Mouse (Mus musculus): ENCODE results near the gene Msh4. TPM values are rescaled to one million over a fixed set of nuclear protein-coding genes. Genes with fewer than 3 reads are reported as not detected.
"Not testable (repeated sequence)": the region's sequence is repeated elsewhere in the genome, so short reads cannot be mapped to it uniquely, and the experiment has no call there.

The Msh4 gene
- polyA plus RNA-seq, 1 experiment, result not detected

GRCm38 (mm10) chr3:153895454-153895853 lies 10.5 kb downstream of the Msh4 start:
- H3K4me1 ChIP-seq (ENCODE audit: control insufficient read depth, insufficient read depth, insufficient read length, low read length), result no peaks in the 10 kb centered on the region; the same call in 1 of the 2 replicates
- no peak overlapping the region for H3K27ac ChIP-seq (replicated peaks; ENCODE audit: low read depth, low read length)
- H3K4me3 ChIP-seq (ENCODE audit: insufficient read depth, low read depth, low read length), result no peak overlapping the region

DNA sequence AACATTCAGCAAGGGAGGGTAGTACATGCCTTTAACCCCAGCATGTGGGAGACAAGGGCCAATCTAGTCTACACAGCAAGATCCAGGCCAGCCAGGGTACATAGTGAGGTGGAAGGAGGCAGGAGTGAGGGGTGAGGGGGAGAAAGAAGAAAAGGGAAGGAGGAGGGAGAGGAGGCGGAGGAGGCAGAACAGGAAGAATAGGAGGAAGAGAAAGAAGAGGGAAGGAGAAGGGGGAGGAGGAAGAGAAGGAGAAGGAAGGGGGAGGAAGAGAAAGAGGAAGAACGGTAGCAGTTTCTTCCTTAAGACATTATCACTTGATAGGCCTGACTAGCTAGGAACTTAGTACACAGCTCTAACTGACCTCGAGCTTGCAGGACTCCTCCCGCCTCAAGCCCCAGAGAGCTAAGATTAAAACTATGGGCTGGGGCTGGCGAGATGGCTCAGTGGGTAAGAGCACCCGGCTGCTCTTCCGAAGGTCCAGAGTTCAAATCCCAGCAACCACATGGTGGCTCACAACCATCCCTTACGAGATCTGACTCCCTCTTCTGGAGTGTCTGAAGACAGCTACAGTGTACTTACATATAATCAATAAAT lies 16.7 kb downstream of the Msh4 start:
- Histone ChIP-seq H3K4me3 (ENCODE audit: insufficient read depth, low read depth, low read length) (no peak overlapping the region), H3K4me1 (ENCODE audit: control insufficient read depth, insufficient read depth, insufficient read length, low read length) (no peaks in the 10 kb centered on the region), H3K27ac (replicated peaks; ENCODE audit: low read depth, low read length) (no peak overlapping the region)

DNA sequence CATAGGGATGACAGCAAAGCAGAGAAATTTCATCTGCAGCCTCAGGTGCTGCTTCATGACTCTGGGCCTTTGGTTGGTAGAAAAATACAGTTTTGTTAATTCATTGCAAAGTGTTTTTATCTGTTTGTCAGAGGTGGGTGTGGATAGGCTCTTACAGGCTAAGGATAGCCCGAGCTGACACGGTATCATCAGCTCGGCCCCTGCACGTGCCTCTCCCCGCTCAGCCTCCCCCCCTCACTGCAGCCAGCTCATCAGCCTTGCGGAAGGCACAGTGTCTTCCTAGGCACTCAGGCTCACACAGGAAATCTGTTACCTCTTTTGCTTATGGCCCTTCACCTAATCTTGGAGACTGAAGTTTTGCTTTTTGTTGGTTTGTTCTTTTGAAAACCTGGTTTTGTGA lies 17.8 kb downstream of the Msh4 start:
- Histone ChIP-seq H3K4me3 (ENCODE audit: insufficient read depth, low read depth, low read length) (no peak overlapping the region), H3K4me1 (ENCODE audit: control insufficient read depth, insufficient read depth, insufficient read length, low read length) (no peaks in the 10 kb centered on the region), H3K27ac (replicated peaks; ENCODE audit: low read depth, low read length) (no peak overlapping the region)

GRCm38 (mm10) chr3:153886296-153886695 lies 19.6 kb downstream of the Msh4 start:
- Histone ChIP-seq H3K27ac (replicated peaks; ENCODE audit: low read depth, low read length) (no peak overlapping the region), H3K4me1 (ENCODE audit: control insufficient read depth, insufficient read depth, insufficient read length, low read length) (no peaks in the 10 kb centered on the region)

GRCm38 (mm10) chr3:153871396-153871795 lies 34.5 kb downstream of the Msh4 start:
- Histone ChIP-seq H3K4me1 (ENCODE audit: control insufficient read depth, insufficient read depth, insufficient read length, low read length) (no peaks in the 10 kb centered on the region), H3K27ac (replicated peaks; ENCODE audit: low read depth, low read length) (no peak overlapping the region), H3K4me3 (ENCODE audit: insufficient read depth, low read depth, low read length) (no peak overlapping the region)

More at GRCm38 (mm10) chr3:153886296-153886695, 19.6 kb downstream of the Msh4 start:
- H3K4me3 ChIP-seq (ENCODE audit: insufficient read depth, low read depth, low read length), result no peak overlapping the region

GRCm38 (mm10) chr3:153867149-153868136 lies 38.5 kb downstream of the Msh4 start:
- H3K4me3 ChIP-seq (ENCODE audit: insufficient read depth, low read depth, low read length), result no peak overlapping the region
- H3K27ac ChIP-seq (replicated peaks; ENCODE audit: low read depth, low read length), result no peak overlapping the region
- H3K4me1 ChIP-seq (ENCODE audit: control insufficient read depth, insufficient read depth, insufficient read length, low read length), result no peaks in the 10 kb centered on the region

DNA sequence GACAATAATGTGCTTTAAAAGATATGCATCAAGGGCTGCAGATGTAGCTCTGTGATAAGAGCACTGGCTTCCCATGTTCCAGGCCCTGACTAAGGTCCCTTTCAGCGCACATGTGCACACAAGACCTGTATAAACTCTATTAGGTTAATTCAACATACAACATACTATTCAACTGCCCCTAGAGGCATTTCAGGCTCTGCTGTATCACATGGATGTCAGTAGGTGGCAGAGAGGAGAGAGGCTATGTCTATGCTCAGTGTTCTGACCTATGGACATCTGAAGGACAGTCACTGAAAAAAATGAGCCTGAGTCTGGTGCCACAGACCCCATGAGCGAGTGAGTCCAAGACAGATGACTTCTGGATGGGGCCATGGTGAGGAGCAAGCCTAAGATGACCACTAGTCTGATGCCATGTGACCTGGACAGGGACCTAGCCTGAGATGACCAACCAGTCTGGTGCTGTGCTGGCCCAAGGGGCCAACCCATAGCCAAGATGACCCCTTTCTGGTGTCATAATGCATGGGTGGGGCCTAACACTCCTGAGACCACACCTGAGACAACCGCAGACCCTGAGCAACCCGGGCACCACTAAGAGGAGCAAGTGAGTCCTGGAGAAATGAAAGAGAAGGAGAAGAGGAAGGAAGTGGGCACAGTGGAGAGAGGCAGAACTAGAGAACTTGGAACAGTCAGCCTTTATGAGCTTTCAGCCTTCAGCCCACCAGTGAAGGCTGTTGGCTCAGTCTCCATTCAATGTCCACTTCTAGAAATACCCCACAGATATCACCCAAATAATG lies 41.1 kb downstream of the Msh4 start:
- H3K27ac ChIP-seq (replicated peaks; ENCODE audit: low read depth, low read length), result no peak overlapping the region
- H3K4me1 ChIP-seq (ENCODE audit: control insufficient read depth, insufficient read depth, insufficient read length, low read length), result no peaks in the 10 kb centered on the region
- H3K4me3 ChIP-seq (ENCODE audit: insufficient read depth, low read depth, low read length), result no peak overlapping the region

DNA sequence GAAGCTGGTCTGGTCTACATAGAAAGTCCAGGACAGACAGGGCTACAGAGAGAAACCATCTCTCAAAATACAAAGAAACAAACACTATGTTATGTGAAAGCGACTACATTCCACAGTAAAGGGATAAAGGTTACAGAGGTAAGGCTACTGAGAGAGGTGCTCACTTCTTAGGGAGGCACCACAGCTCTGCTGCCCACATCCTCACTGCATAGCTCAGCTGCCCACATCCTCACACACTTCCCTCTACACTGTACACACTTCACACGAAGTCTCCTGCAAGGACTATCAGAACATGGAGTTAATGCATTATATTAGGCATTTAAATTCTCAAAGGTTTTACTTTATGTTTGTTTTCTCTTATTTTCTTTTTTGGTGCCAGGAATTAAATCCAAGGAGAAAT lies 42.1 kb downstream of the Msh4 start:
- H3K27ac ChIP-seq (replicated peaks; ENCODE audit: low read depth, low read length), result no peak overlapping the region
- no peaks in the 10 kb centered on the region for H3K4me1 ChIP-seq (ENCODE audit: control insufficient read depth, insufficient read depth, insufficient read length, low read length)
- no peak overlapping the region for H3K4me3 ChIP-seq (ENCODE audit: insufficient read depth, low read depth, low read length)

DNA sequence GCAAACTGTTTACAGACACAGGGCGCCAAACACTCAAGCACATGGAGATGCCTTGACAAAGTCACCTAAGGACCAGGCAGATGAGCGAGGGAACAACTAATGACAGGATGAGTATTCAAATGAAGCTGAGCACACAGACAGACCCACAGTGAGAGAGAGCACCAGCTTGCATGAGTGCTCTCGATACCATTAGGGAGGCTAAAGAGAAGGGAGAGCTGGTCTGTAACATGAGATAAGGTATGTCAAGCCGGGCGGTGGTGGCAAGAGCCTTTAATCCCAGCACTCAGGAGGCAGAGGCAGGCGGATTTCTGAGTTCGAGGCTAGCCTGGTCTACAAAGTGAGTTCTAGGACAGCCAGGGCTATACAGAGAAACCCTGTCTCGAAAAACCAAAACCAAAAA lies 45.5 kb downstream of the Msh4 start:
- not testable (repeated sequence) for H3K4me3 ChIP-seq (ENCODE audit: insufficient read depth, low read depth, low read length); H3K27ac ChIP-seq (replicated peaks; ENCODE audit: low read depth, low read length); H3K4me1 ChIP-seq (ENCODE audit: control insufficient read depth, insufficient read depth, insufficient read length, low read length)

GRCm38 (mm10) chr3:153858350-153859001 lies 47.5 kb downstream of the Msh4 start:
- no peak overlapping the region for H3K4me3 ChIP-seq (ENCODE audit: insufficient read depth, low read depth, low read length)
- H3K4me1 ChIP-seq (ENCODE audit: control insufficient read depth, insufficient read depth, insufficient read length, low read length), result no peaks in the 10 kb centered on the region
- H3K27ac ChIP-seq (replicated peaks; ENCODE audit: low read depth, low read length), result no peak overlapping the region

GRCm38 (mm10) chr3:153852266-153852665 lies 53.7 kb downstream of the Msh4 start:
- H3K4me3 ChIP-seq (ENCODE audit: insufficient read depth, low read depth, low read length), result no peak overlapping the region
- H3K27ac ChIP-seq (replicated peaks; ENCODE audit: low read depth, low read length), result no peak overlapping the region
- H3K4me1 ChIP-seq (ENCODE audit: control insufficient read depth, insufficient read depth, insufficient read length, low read length), result no peaks in the 10 kb centered on the region

DNA sequence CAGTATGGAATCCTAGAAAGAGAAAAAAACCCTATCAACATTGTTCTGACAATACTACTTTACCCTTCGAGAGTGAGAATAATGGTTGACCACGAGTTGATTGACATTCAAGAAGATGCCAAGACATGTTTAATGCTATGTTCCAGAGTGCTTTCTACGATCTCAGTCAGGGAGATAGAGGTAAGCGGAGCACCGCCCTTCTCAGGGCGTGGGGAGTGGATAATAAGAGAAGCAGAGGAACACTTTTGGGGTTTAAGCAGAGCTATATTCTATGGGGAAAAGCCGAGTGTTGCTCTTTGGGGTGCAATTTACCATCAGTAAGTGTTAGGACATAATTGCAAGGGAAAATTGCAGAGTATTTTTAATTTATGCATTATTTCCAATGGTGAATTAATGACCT lies 55.2 kb downstream of the Msh4 start:
- no peak overlapping the region for H3K4me3 ChIP-seq (ENCODE audit: insufficient read depth, low read depth, low read length)
- no peaks in the 10 kb centered on the region for H3K4me1 ChIP-seq (ENCODE audit: control insufficient read depth, insufficient read depth, insufficient read length, low read length)
- H3K27ac ChIP-seq (replicated peaks; ENCODE audit: low read depth, low read length), result no peak overlapping the region

DNA sequence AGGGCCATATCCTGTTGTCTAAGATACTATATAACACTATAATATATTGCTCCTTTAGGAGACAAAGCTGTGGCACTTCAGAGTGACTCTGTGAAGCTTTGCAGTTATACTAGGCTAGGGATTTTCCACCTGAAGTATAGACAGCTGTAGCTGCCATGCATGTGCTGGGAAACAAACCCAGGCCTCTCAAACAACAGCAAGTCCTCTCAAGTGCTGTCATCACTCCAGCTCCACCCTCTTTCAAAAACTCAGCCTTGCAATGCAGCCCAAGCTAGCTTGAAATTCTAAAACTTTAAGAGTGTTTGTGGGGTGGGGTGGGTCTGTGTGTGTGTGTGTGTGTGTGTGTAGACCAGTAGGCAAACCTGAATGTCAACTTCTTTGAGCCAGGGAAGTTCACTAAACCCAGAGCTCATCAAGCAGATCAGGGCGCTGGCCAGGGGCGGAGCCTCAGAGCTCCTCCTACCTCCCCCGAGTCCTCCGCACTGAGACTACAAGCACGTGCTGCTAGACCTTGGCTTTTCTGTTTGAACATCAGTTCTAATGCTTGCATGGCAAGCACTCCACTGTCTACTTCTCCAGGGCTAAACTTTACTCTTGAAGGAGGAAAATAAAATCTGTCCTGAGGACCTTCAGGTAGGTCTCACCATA lies 56.4 kb downstream of the Msh4 start:
- no peak overlapping the region for H3K27ac ChIP-seq (replicated peaks; ENCODE audit: low read depth, low read length)
- no peak overlapping the region for H3K4me3 ChIP-seq (ENCODE audit: insufficient read depth, low read depth, low read length)
- no peaks in the 10 kb centered on the region for H3K4me1 ChIP-seq (ENCODE audit: control insufficient read depth, insufficient read depth, insufficient read length, low read length)

DNA sequence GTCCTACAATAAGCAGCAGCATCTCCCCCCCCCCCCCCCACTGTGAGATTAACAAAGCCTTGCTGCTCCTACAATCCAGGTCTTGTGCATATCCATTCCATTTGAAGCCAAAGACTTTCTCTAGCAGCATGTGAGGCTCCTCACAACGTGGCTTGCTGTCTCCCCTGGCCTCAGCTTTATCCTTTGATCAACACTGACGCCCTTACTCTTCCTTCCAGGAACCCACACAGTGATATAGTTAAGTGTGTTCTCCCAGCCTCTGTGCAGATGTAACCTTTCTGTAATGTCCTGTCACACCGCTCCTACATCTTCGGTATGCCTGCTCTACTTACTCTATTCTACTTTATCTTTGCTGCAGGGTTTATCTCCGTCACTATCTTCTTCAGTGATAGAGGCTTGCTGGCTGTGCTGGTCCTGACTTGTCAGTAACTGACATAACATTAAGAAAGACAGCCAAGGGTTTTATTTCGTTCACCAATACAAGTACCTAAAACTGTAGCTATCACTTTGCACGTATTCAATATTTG lies 58.7 kb downstream of the Msh4 start:
- Histone ChIP-seq H3K4me1 (ENCODE audit: control insufficient read depth, insufficient read depth, insufficient read length, low read length) (no peaks in the 10 kb centered on the region), H3K4me3 (ENCODE audit: insufficient read depth, low read depth, low read length) (no peak overlapping the region), H3K27ac (replicated peaks; ENCODE audit: low read depth, low read length) (no peak overlapping the region)
